Mouse (Mus musculus) liver, embryonic 11.5 days (tissue): Measurements from ENCODE around the gene Sfpq. TPM values are rescaled to one million over a fixed set of nuclear protein-coding genes. Genes with fewer than 3 reads are reported as not detected.

Experiments
- ATAC-seq: fragments of 200-750 bp; cut with Nextera tagmentation; replicated peaks from 2 replicates; pipeline ENCODE4 v1.8.0; 2017; ENCODE audit warnings: moderate number of reproducible peaks, mild to moderate bottlenecking, moderate TSS enrichment, moderate library complexity; ENCODE audit not compliant: low FRiP score
- DNase-seq: peaks from one replicate; pipeline ENCODE4 v3.0.0-alpha.2; 2017; ENCODE audit warnings: low spot score
- H3K27ac ChIP-seq: fragments of 300-500 bp; sonication (generic); 2 replicates; pipeline ENCODE4 v1.5.1; 2014; ENCODE audit warnings: mild to moderate bottlenecking, low read depth, low read length, control low read depth
- H3K27me3 ChIP-seq: fragments of 300-500 bp; sonication (generic); replicated peaks from 2 replicates; pipeline ENCODE4 v1.6.1; 2014; ENCODE audit warnings: low read length, mixed read lengths; ENCODE audit not compliant: control insufficient read depth, insufficient read depth
- H3K36me3 ChIP-seq: fragments of 300-500 bp; sonication (generic); 2 replicates; pipeline ENCODE4 v1.6.1; 2014; ENCODE audit warnings: mild to moderate bottlenecking, low read length, moderate library complexity, mixed read lengths; ENCODE audit not compliant: control insufficient read depth, insufficient read depth
- H3K4me1 ChIP-seq: fragments of 300-500 bp; sonication (generic); replicated peaks from 2 replicates; pipeline ENCODE4 v1.6.1; 2014; ENCODE audit warnings: low read length, mixed read lengths; ENCODE audit not compliant: control insufficient read depth, insufficient read depth
- H3K4me2 ChIP-seq: fragments of 300-500 bp; sonication (generic); 2 replicates; pipeline ENCODE4 v1.6.1; 2014; ENCODE audit warnings: mild to moderate bottlenecking, control low read depth, moderate library complexity
- H3K4me3 ChIP-seq: fragments of 300-500 bp; sonication (generic); 2 replicates; pipeline ENCODE4 v1.5.1; 2014; ENCODE audit warnings: low read depth, low read length, control low read depth
- H3K9ac ChIP-seq: fragments of 300-500 bp; sonication (generic); 2 replicates; pipeline ENCODE4 v1.6.1; 2014; ENCODE audit warnings: low read depth, low read length, control low read depth
- H3K9me3 ChIP-seq: fragments of 300-500 bp; sonication (generic); 2 replicates; pipeline ENCODE4 v1.6.1; 2016; ENCODE audit warnings: low read length, inconsistent platforms, mixed read lengths; ENCODE audit not compliant: control insufficient read depth
- WGBS: fragments of 180-500 bp; shearing (Covaris S2); extraction: QIAGEN DNeasy Blood & Tissue Kit; methylation state at CpG from one replicate; pipeline ENCODE4 v1.1.7; 2014; 5-methylcytosine and 5-hydroxymethylcytosine counted together
- polyA plus RNA-seq: library from polyadenylated mRNA; unstranded; fragments of >200 nt; fragmentation: Nextera tagmentation; extraction: Ambion mirVana; gene quantifications from 2 replicates; pipeline ENCODE4 v1.2.1, GENCODE M21; 2014

Gene Sfpq
- polyA plus RNA-seq, 1 experiment from 2014 or later: 89.4 TPM

GRCm38 (mm10) chr4:127076875-127077548, 55.9 kb downstream of the Sfpq start, which contains the start of gene Zmym6:
Gene Zmym6 (plus strand): TSS chr4:127077383.
- WGBS: under 1% methylated on average over 46 of the region's 46 CpGs
- H3K9ac ChIP-seq: peak within 1 kb of the TSS; percentile 69
- H3K9me3 ChIP-seq: no peaks in the 10 kb centered on the region

GRCm38 (mm10) chr4:127080806-127081205, 59.7 kb downstream of the Sfpq start:
- Histone ChIP-seq H3K36me3 (no peaks in the 10 kb centered on the region), H3K9ac (no peak overlapping the region), H3K4me3 (no peak overlapping the region), H3K4me1 (0 out of 2 replicates have a peak, but pooled peaks cover 4% of the 10 kb centered on the region), H3K9me3 (no peaks in the 10 kb centered on the region), H3K4me2 (no peak overlapping the region), H3K27me3 (no peaks in the 10 kb centered on the region), H3K27ac (no peak overlapping the region)
- 36% methylated on average over 1 of the region's 1 CpGs for WGBS
- DNase-seq (no peak), ATAC-seq (no peak)

More at GRCm38 (mm10) chr4:127076875-127077548, 55.9 kb downstream of the Sfpq start, which contains the start of gene Zmym6:
- Histone ChIP-seq H3K4me1 (0 out of 2 replicates have a peak, but pooled peaks cover 4% of the 10 kb centered on the region), H3K27me3 (no peaks in the 10 kb centered on the region), H3K36me3 (no peaks in the 10 kb centered on the region), H3K27ac (peak within 1 kb of the TSS; percentile 72), H3K4me3 (peak within 1 kb of the TSS; percentile 69), H3K4me2 (peak within 1 kb of the TSS; percentile 78)
- DNase-seq: peak; percentile 98
- ATAC-seq: peak; percentile 95

GRCm38 (mm10) chr4:127083131-127083530, 62.0 kb downstream of the Sfpq start:
- DNase-seq: no peak
- 82% methylated on average over 2 of the region's 2 CpGs for WGBS
- H3K9me3 ChIP-seq: no peaks in the 10 kb centered on the region

GRCm38 (mm10) chr4:127085761-127086160, 64.6 kb downstream of the Sfpq start:
- H3K4me1 ChIP-seq: no peaks in the 10 kb centered on the region
- H3K4me3 ChIP-seq: no peak overlapping the region
- H3K4me2 ChIP-seq: no peak overlapping the region
- ATAC-seq (no peak), DNase-seq (no peak)
- H3K27ac ChIP-seq: no peak overlapping the region
- H3K36me3 ChIP-seq: peaks cover 3% of the 10 kb centered on the region; the same call in 1 of the 2 replicates
- H3K27me3 ChIP-seq: no peaks in the 10 kb centered on the region
- no peaks in the 10 kb centered on the region for H3K9me3 ChIP-seq
- 80% methylated on average over 1 of the region's 1 CpGs for WGBS
- H3K9ac ChIP-seq: no peak overlapping the region

More at GRCm38 (mm10) chr4:127083131-127083530, 62.0 kb downstream of the Sfpq start:
- Histone ChIP-seq H3K4me1 (0 out of 2 replicates have a peak, but pooled peaks cover under 1% of the 10 kb centered on the region), H3K4me2 (no peak overlapping the region), H3K27ac (no peak overlapping the region), H3K27me3 (no peaks in the 10 kb centered on the region), H3K4me3 (no peak overlapping the region), H3K9ac (no peak overlapping the region), H3K36me3 (peaks cover under 1% of the 10 kb centered on the region; the same call in 1 of the 2 replicates)
- no peak for ATAC-seq

Other genes starting within 250 kb of the Sfpq start
- 13.6 and 13.7 TPM in 2 replicates for gene Zmym4, start 53.2 kb upstream of the Sfpq start, polyA plus RNA-seq
- 22.5 and 23.8 TPM in 2 replicates for gene Zmym1, start 39.8 kb downstream of the Sfpq start, polyA plus RNA-seq
- gene Zmym6, start 56.1 kb downstream of the Sfpq start, polyA plus RNA-seq: 10.0 and 12.5 TPM in 2 replicates
- 11.7 and 14.1 TPM in 2 replicates for gene Tmem35b, start 102.4 kb downstream of the Sfpq start, polyA plus RNA-seq
- gene Dlgap3, start 147.9 kb downstream of the Sfpq start, polyA plus RNA-seq: 1.1 and 1.4 TPM in 2 replicates
- gene Smim12, start 222.5 kb downstream of the Sfpq start, polyA plus RNA-seq: 56.5 and 56.9 TPM in 2 replicates